Comparison of ENCODE assay signal across 9 mouse cellular contexts in the genomic region with DNA sequence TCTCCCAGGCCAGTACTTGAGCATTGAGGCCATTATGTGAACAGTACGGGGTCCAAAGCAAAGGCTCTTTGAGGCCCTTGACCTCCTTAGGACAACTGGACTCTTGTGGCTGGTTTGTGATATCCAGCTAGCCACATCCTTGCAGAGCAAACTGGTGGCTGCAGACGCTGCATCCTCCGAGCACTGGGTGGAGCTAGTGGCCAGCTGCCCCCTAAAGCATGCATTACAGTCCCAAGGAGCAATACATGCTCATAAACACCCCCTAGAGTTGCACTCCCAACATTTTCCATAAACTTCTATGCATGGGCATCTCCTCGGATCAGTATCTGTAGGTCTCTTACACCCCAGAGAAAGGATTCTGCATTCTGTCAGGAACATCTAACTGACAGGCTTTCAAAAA.
DNase-seq lines count a peak whose midpoint lies in the region; ATAC-seq and TF ChIP-seq lines count a peak whose summit lies in the region.
"Had no signal": no experiment of that assay in that cellular context is flagged by ENCODE, and none has a peak within 500 bp of the region (broad histone marks: within the 10 kb centered on the region; RNA-seq: fewer than 3 reads in every experiment).

No protein-coding gene starts in this region.

- ATAC-seq in intestine, postnatal 0 days = no peak
- no peak for ATAC-seq in intestine, embryonic 15.5 days
- no peak for ATAC-seq in limb, embryonic 13.5 days (ENCODE audit: low FRiP score, low read depth)
- no peak for ATAC-seq in erythroid progenitor cell, adult 5-6 weeks (replicated peaks; ENCODE audit: low FRiP score, poor library complexity, severe bottlenecking)

- H3K4me1 ChIP-seq in intestine, postnatal 0 days (replicated peaks; ENCODE audit: control insufficient read depth, insufficient read depth, low read length) = no peaks in the 10 kb centered on the region
- peaks cover 12% of the 10 kb centered on the region for H3K4me1 ChIP-seq in intestine, embryonic 15.5 days (replicated peaks)
- peaks cover 5% of the 10 kb centered on the region for H3K4me1 ChIP-seq in ES-Bruce4 (ENCODE audit: control insufficient read depth, insufficient read depth, low read length)
- H3K4me1 ChIP-seq in limb, embryonic 13.5 days = peaks cover 53% of the 10 kb centered on the region

- no peak overlapping the region for H3K4me2 ChIP-seq in intestine, postnatal 0 days (replicated peaks; ENCODE audit: low read depth)
- no peak overlapping the region for H3K4me2 ChIP-seq in intestine, embryonic 15.5 days (replicated peaks)
- H3K4me2 ChIP-seq in limb, embryonic 13.5 days (replicated peaks) = no peak overlapping the region
- H3K4me2 ChIP-seq: neural tube, embryonic 15.5 days had no signal

- H3K4me3 ChIP-seq in intestine, postnatal 0 days (ENCODE audit: low read depth, low read length) = no peak overlapping the region
- no peak overlapping the region for H3K4me3 ChIP-seq in intestine, embryonic 15.5 days (replicated peaks)
- no peak overlapping the region for H3K4me3 ChIP-seq in C2C12 (ENCODE audit: insufficient read depth, poor library complexity, severe bottlenecking)
- no peak overlapping the region for H3K4me3 ChIP-seq in ES-Bruce4 (ENCODE audit: low read depth, low read length)
- no peak overlapping the region for H3K4me3 ChIP-seq in limb, embryonic 13.5 days
- H3K4me3 ChIP-seq: neural tube, embryonic 15.5 days had no signal

- TF ChIP-seq POLR2A in ES-Bruce4 (IDR thresholded peaks at IDR 0.05; ENCODE audit: insufficient read depth, low read length) = no peak

- 77% methylated on average over 4 of the region's 4 CpGs for WGBS in intestine, postnatal 0 days
- 63% methylated on average over 4 of the region's 4 CpGs for WGBS in intestine, embryonic 15.5 days
- 52% methylated on average over 4 of the region's 4 CpGs for WGBS in limb, embryonic 13.5 days

- no peaks in the 10 kb centered on the region for H3K9me3 ChIP-seq in intestine, postnatal 0 days (ENCODE audit: control insufficient read depth)
- no peaks in the 10 kb centered on the region for H3K9me3 ChIP-seq in intestine, embryonic 15.5 days
- H3K9me3 ChIP-seq in ES-Bruce4 (replicated peaks; ENCODE audit: control insufficient read depth, insufficient read depth, low read length, poor library complexity, severe bottlenecking) = no peaks in the 10 kb centered on the region
- H3K9me3 ChIP-seq in limb, embryonic 13.5 days = no peaks in the 10 kb centered on the region
- H3K9me3 ChIP-seq: neural tube, embryonic 15.5 days had no signal

- peak; percentile 56 for TF ChIP-seq CTCF in intestine, postnatal 0 days (IDR thresholded peaks at IDR 0.05; ENCODE audit: low read depth)
- TF ChIP-seq CTCF in C2C12 (IDR thresholded peaks at IDR 0.05; ENCODE audit: control insufficient read depth, insufficient read depth, insufficient read length) (peak; percentile 19), ES-Bruce4 (IDR thresholded peaks at IDR 0.05; ENCODE audit: low read depth, low read length) (peak; percentile 16)

- no peaks in the 10 kb centered on the region for H3K79me2 ChIP-seq in C2C12 (ENCODE audit: control insufficient read depth, insufficient read depth)

- H3K27ac ChIP-seq in intestine, postnatal 0 days (ENCODE audit: low read depth, low read length) = no peak overlapping the region
- H3K27ac ChIP-seq in intestine, embryonic 15.5 days = no peak overlapping the region
- no peak overlapping the region for H3K27ac ChIP-seq in ES-Bruce4 (ENCODE audit: insufficient read depth, low read length)
- peak overlapping the region; percentile 84 for H3K27ac ChIP-seq in limb, embryonic 13.5 days

- no peak for DNase-seq in ovary, postnatal 14 days (ENCODE audit: low spot score)
- DNase-seq: heart, postnatal 36 days had no signal

- no peak overlapping the region for H3K9ac ChIP-seq in intestine, postnatal 0 days (ENCODE audit: low read depth, low read length)
- no peak overlapping the region for H3K9ac ChIP-seq in intestine, embryonic 15.5 days
- no peak overlapping the region for H3K9ac ChIP-seq in ES-Bruce4 (ENCODE audit: low read depth, poor library complexity, severe bottlenecking)
- no peak overlapping the region for H3K9ac ChIP-seq in limb, embryonic 13.5 days
- H3K9ac ChIP-seq: neural tube, embryonic 15.5 days had no signal

- no peak overlapping the region for H3ac ChIP-seq in C2C12 (ENCODE audit: control insufficient read depth, insufficient read length, low read depth)

- H3K27me3 ChIP-seq in intestine, postnatal 0 days (replicated peaks; ENCODE audit: control insufficient read depth, insufficient read depth, low read length) = no peaks in the 10 kb centered on the region
- H3K27me3 ChIP-seq in intestine, embryonic 15.5 days (replicated peaks) = no peaks in the 10 kb centered on the region
- H3K27me3 ChIP-seq in C2C12 (ENCODE audit: control insufficient read depth, insufficient read depth, insufficient read length) = no peaks in the 10 kb centered on the region
- no peaks in the 10 kb centered on the region for H3K27me3 ChIP-seq in ES-Bruce4 (ENCODE audit: control insufficient read depth, insufficient read depth, low read length, poor library complexity, severe bottlenecking)
- H3K27me3 ChIP-seq in limb, embryonic 13.5 days = no peaks in the 10 kb centered on the region
- H3K27me3 ChIP-seq: neural tube, embryonic 15.5 days had no signal

- no peaks in the 10 kb centered on the region for H3K79me3 ChIP-seq in C2C12 (ENCODE audit: low read depth)

- H3K36me3 ChIP-seq in intestine, postnatal 0 days (ENCODE audit: control insufficient read depth, insufficient read depth) = no peaks in the 10 kb centered on the region
- H3K36me3 ChIP-seq in intestine, embryonic 15.5 days = no peaks in the 10 kb centered on the region
- H3K36me3 ChIP-seq in C2C12 (ENCODE audit: control insufficient read depth, insufficient read depth) (no peaks in the 10 kb centered on the region), ES-Bruce4 (ENCODE audit: control insufficient read depth, insufficient read depth, low read length, poor library complexity, severe bottlenecking) (no peaks in the 10 kb centered on the region)
- no peaks in the 10 kb centered on the region for H3K36me3 ChIP-seq in limb, embryonic 13.5 days
- H3K36me3 ChIP-seq: neural tube, embryonic 15.5 days had no signal

- no peak for TF ChIP-seq EP300 in ES-Bruce4 (IDR thresholded peaks at IDR 0.05; ENCODE audit: insufficient read depth, low read depth, low read length)

TF ChIP-seq in C2C12, 6 proteins besides CTCF, POLR2A, EP300 and RAD21:
- TF ChIP-seq MAX (IDR thresholded peaks at IDR 0.05) = no peak
- TF ChIP-seq USF1 (IDR thresholded peaks at IDR 0.05; ENCODE audit: low read depth) = no peak
- no peak for TF ChIP-seq MYOG (IDR thresholded peaks at IDR 0.05; ENCODE audit: control insufficient read depth, extremely low read depth, insufficient read length)
- TF ChIP-seq FOSL1 (IDR thresholded peaks at IDR 0.05; ENCODE audit: insufficient read depth, low read length, poor library complexity, severe bottlenecking) = no peak
- TF ChIP-seq CEBPB (IDR thresholded peaks at IDR 0.05; ENCODE audit: low read depth) = no peak
- TF ChIP-seq MYOD1 (IDR thresholded peaks at IDR 0.05; ENCODE audit: control insufficient read depth, insufficient read length, low read depth) = no peak
TF ChIP-seq in C2C12: peak in this region for 0.
